Mouse (Mus musculus) liver, embryonic 14.5 days (tissue): ENCODE measurements around the gene Pcca. TPM values are rescaled to one million over a fixed set of nuclear protein-coding genes. Genes with fewer than 3 reads are reported as not detected.

Experiments
- ATAC-seq: fragments of 200-750 bp; cut with Nextera tagmentation; 2 replicates; pipeline ENCODE4 v1.8.0; 2017; ENCODE audit warnings: moderate number of reproducible peaks, mild to moderate bottlenecking, moderate library complexity; ENCODE audit not compliant: insufficient read depth
- DNase-seq, 3 experiments: peaks; one replicate each; pipeline ENCODE4 v3.0.0-alpha.2; 2012 to 2013; ENCODE audit warnings: low read depth in 3 of 3, low spot score in 3 of 3
- H3K27ac ChIP-seq: fragments of 300-500 bp; sonication (generic); 2 replicates; pipeline ENCODE4 v1.5.1; 2014; ENCODE audit warnings: moderate library complexity, mild to moderate bottlenecking, control low read depth, inconsistent platforms
- H3K27me3 ChIP-seq: fragments of 300-500 bp; sonication (generic); 2 replicates; pipeline ENCODE4 v1.6.1; 2014; ENCODE audit warnings: mild to moderate bottlenecking, low read length, moderate library complexity; ENCODE audit not compliant: control insufficient read depth, insufficient read depth
- H3K36me3 ChIP-seq: fragments of 300-500 bp; sonication (generic); replicated peaks from 2 replicates; pipeline ENCODE4 v1.6.1; 2014; ENCODE audit warnings: low read depth; ENCODE audit not compliant: control insufficient read depth, insufficient read depth
- H3K4me1 ChIP-seq, 2 experiments: fragments of 200-500 bp in 1 of 2; fragments of 300-500 bp in 1 of 2; sonication (generic) in 1 of 2; replicated peaks; 2 replicates each; pipeline ENCODE4 v1.6.1; 2012 to 2014; ENCODE audit warnings: antibody characterized with exemption in 1 of 2, inconsistent platforms in 1 of 2, low read length in 1 of 2; ENCODE audit not compliant: control insufficient read depth in 2 of 2, insufficient read depth in 2 of 2
- H3K4me2 ChIP-seq: fragments of 300-500 bp; sonication (generic); 2 replicates; pipeline ENCODE4 v1.6.1; 2014; ENCODE audit warnings: low read depth, mild to moderate bottlenecking, control low read depth, moderate library complexity
- H3K4me3 ChIP-seq, 2 experiments: fragments of 200-500 bp in 1 of 2; fragments of 300-500 bp in 1 of 2; sonication (generic) in 1 of 2; 2 replicates each; pipeline ENCODE4 v1.5.1; 2012 to 2014; ENCODE audit warnings: low read depth in 2 of 2, low read length in 2 of 2, mild to moderate bottlenecking in 2 of 2, control low read depth in 1 of 2, inconsistent platforms in 1 of 2, moderate library complexity in 1 of 2; ENCODE audit not compliant: insufficient read depth in 1 of 2
- H3K9ac ChIP-seq: fragments of 300-500 bp; sonication (generic); replicated peaks from 2 replicates; pipeline ENCODE4 v1.6.1; 2014; ENCODE audit warnings: mild to moderate bottlenecking, control low read depth, moderate library complexity
- H3K9me3 ChIP-seq: fragments of 300-500 bp; sonication (generic); 2 replicates; pipeline ENCODE4 v1.6.1; 2016; ENCODE audit warnings: low read length, mixed read lengths; ENCODE audit not compliant: control insufficient read depth
- CTCF ChIP-seq: IDR thresholded peaks from 2 replicates; pipeline ENCODE4 v1.5.1; 2016; ENCODE audit warnings: antibody characterized with exemption, low read depth, control low read depth
- EP300 ChIP-seq: IDR thresholded peaks from 2 replicates; pipeline ENCODE4 v1.6.1; 2016; ENCODE audit warnings: antibody characterized with exemption, low read depth
- WGBS: fragments of 180-500 bp; shearing (Covaris S2); extraction: QIAGEN DNeasy Blood & Tissue Kit; methylation state at CpG from one replicate; pipeline ENCODE4 v1.1.7; 2014; ENCODE audit not compliant: insufficient replicate concordance; 5-methylcytosine and 5-hydroxymethylcytosine counted together
- polyA plus RNA-seq, 2 experiments: library from polyadenylated mRNA; depleted of rRNA in 1 of 2; stranded (reverse) in 1 of 2; unstranded in 1 of 2; fragments of >200 nt; fragmentation: Nextera tagmentation in 1 of 2; extraction: Ambion mirVana in 1 of 2; gene quantifications; 2 replicates each; pipeline versions ENCODE4 v1.2.1 to v1.2.3; 2012 to 2014

Gene Pcca
- polyA plus RNA-seq, 2 experiments, result 8.9 to 9.8 TPM

GRCm38 (mm10) chr14:122486611-122487010 lies 47.5 kb upstream of the Pcca start:
- ATAC-seq (no peak), DNase-seq (no peak)
- Histone ChIP-seq H3K27ac (no peak overlapping the region), H3K4me2 (no peak overlapping the region), H3K9me3 (no peaks in the 10 kb centered on the region), H3K4me1 (no peaks in the 10 kb centered on the region), H3K36me3 (no peaks in the 10 kb centered on the region), H3K9ac (no peak overlapping the region), H3K27me3 (peaks cover 91% of the 10 kb centered on the region), H3K4me3 (no peak overlapping the region)
- no peak for TF ChIP-seq CTCF
- TF ChIP-seq EP300, result no peak
- 7% methylated on average over 1 of the region's 1 CpGs for WGBS

DNA sequence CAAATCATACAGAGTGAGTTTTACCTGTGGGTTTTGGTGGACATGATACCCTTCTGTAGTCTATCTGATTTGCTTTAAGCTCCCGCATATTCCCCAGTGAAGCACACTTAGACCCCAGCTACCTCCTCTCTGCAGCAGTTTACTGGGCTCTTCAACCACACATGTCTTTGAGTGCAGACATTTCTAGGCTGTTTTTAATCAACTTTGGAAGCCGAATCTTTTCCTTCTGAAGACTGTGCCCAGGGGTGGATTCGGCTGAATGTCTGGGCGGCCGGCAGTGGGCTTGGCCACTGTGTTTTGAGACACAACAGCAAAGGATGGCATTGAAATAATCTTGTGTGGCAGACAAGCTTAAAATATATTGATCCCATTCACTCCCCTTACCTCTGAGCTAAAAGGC lies 46.8 kb upstream of the Pcca start:
- H3K36me3 ChIP-seq, result no peaks in the 10 kb centered on the region
- H3K27me3 ChIP-seq, result peaks cover 85% of the 10 kb centered on the region
- H3K9me3 ChIP-seq, result no peaks in the 10 kb centered on the region
- no peak overlapping the region for H3K4me3 ChIP-seq
- DNase-seq (no peak), ATAC-seq (no peak)
- H3K4me1 ChIP-seq, result no peaks in the 10 kb centered on the region
- no peak for TF ChIP-seq CTCF
- TF ChIP-seq EP300, result no peak
- H3K4me2 ChIP-seq, result no peak overlapping the region
- no peak overlapping the region for H3K27ac ChIP-seq
- WGBS, result 5% methylated on average over 5 of the region's 5 CpGs
- H3K9ac ChIP-seq, result no peak overlapping the region

- no peaks in the 10 kb centered on the region for H3K9me3 ChIP-seq
- no peaks in the 10 kb centered on the region for H3K4me1 ChIP-seq
- H3K4me2 ChIP-seq, result no peak overlapping the region
- ATAC-seq, result no peak
- DNase-seq, result no peak
- no peak overlapping the region for H3K27ac ChIP-seq
- H3K4me3 ChIP-seq, result no peak overlapping the region
- WGBS, result 2% methylated on average over 5 of the region's 5 CpGs
- no peaks in the 10 kb centered on the region for H3K36me3 ChIP-seq
- TF ChIP-seq CTCF, result no peak
- TF ChIP-seq EP300, result no peak
- H3K27me3 ChIP-seq, result peaks cover 73% of the 10 kb centered on the region
- no peak overlapping the region for H3K9ac ChIP-seq
Measured at GRCm38 (mm10) chr14:122489041-122489440, 45.1 kb upstream of the Pcca start.

GRCm38 (mm10) chr14:122489686-122490414 lies 44.3 kb upstream of the Pcca start:
- H3K9ac ChIP-seq, result no peak overlapping the region
- TF ChIP-seq CTCF, result no peak
- no peak for TF ChIP-seq EP300
- no peaks in the 10 kb centered on the region for H3K4me1 ChIP-seq
- ATAC-seq (no peak), DNase-seq (no peak)
- no peak overlapping the region for H3K27ac ChIP-seq
- WGBS, result 6% methylated on average over 12 of the region's 12 CpGs
- H3K4me2 ChIP-seq, result no peak overlapping the region
- H3K4me3 ChIP-seq, result no peak overlapping the region
- H3K36me3 ChIP-seq, result no peaks in the 10 kb centered on the region
- H3K27me3 ChIP-seq, result peaks cover 65% of the 10 kb centered on the region
- no peaks in the 10 kb centered on the region for H3K9me3 ChIP-seq

DNA sequence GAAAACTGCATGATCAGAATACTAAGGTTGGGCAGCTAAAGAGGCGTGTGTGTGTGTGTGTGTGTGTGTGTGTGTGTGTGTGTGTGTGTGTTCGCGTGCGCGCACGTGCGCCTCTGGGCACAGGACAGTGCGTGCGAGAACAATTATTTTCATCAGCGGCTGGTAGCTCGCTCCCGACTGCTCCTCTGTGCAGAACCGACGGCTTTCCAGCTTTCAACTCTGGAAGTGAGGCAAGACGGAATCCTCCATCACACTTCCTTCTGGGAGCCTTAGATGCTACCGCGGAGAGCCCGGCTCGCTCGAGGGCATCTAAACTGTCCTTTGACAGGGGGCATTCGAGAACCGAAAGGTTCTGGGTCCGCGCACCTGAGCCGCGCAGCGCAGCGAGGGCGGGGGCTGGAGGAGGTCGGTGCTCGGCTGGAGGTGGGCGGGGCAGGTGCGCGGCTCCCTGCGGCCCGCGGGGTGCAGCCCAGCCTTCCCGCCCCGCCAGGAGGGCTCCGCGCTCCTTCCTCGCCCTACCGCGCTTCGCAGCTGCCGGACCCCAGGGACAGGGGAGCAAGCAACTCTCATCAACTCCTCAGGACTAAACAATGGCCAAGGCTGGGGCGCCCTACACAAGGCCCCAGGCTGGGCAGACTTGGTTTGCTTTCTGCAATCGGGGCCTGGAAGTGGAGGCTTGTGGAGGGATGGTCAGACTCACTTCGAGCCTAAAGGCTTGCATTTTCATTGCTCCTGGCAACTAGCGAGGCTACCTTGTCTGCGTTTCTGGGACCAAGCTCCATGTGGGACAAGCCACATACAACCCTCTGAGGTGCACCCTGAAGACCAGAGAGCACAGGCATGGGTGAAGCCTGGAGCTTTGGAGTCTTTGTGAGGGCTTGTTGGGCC lies 43.4 kb upstream of the Pcca start, which contains the start of gene Gm10837:
Gene Gm10837, plus strand, starts transcription at position 146 of the 888 bp plus-strand sequence.
- DNase-seq (no peak), ATAC-seq (no peak)
- Histone ChIP-seq H3K9ac (no peak within 1 kb of the TSS), H3K4me3 (no peak within 1 kb of the TSS), H3K27ac (no peak within 1 kb of the TSS), H3K9me3 (no peaks in the 10 kb centered on the region), H3K36me3 (no peaks in the 10 kb centered on the region), H3K4me2 (no peak within 1 kb of the TSS; the same call in 1 of the 2 replicates), H3K27me3 (peaks cover 57% of the 10 kb centered on the region), H3K4me1 (no peaks in the 10 kb centered on the region)
- 2% methylated on average over 51 of the region's 51 CpGs for WGBS
- TF ChIP-seq CTCF, result no peak
- no peak for TF ChIP-seq EP300
